9 mouse cellular contexts compared by ENCODE assay signal in genomic region chr1:34664816-34665511, GRCm38 (mm10).
DNase-seq lines count a peak whose midpoint lies in the region; ATAC-seq and TF ChIP-seq lines count a peak whose summit lies in the region.
"Had no signal": no experiment of that assay in that cellular context is flagged by ENCODE, and none has a peak within 500 bp of the region (broad histone marks: within the 10 kb centered on the region; RNA-seq: fewer than 3 reads in every experiment).

No protein-coding gene starts in this region.

- no peak for TF ChIP-seq EP300 in heart, postnatal 0 days (IDR thresholded peaks at IDR 0.05; ENCODE audit: low read depth)

- H3K36me3 ChIP-seq in heart, postnatal 0 days (replicated peaks; ENCODE audit: control insufficient read depth, insufficient read depth, low read length) = no peaks in the 10 kb centered on the region
- no peaks in the 10 kb centered on the region for H3K36me3 ChIP-seq in neural tube, embryonic 12.5 days
- no peaks in the 10 kb centered on the region for H3K36me3 ChIP-seq in liver, embryonic 12.5 days
- H3K36me3 ChIP-seq: liver, embryonic 15.5 days had no signal

- 63% methylated on average over 11 of the region's 11 CpGs for WGBS in heart, postnatal 0 days
- 42% methylated on average over 11 of the region's 11 CpGs for WGBS in neural tube, embryonic 12.5 days
- 71% methylated on average over 11 of the region's 11 CpGs for WGBS in liver, embryonic 12.5 days (ENCODE audit: insufficient replicate concordance)

- peak; percentile 77 for ATAC-seq in heart, postnatal 0 days (ENCODE audit: insufficient read depth, low read depth)
- ATAC-seq in neural tube, embryonic 12.5 days (ENCODE audit: low FRiP score, low read depth) = peak; percentile 78
- ATAC-seq in liver, embryonic 12.5 days = no peak

- intact Hi-C loops in heart, postnatal 36 days (cut with DNase I) = no loop called here

- no peaks in the 10 kb centered on the region for H3K27me3 ChIP-seq in heart, postnatal 0 days (ENCODE audit: control insufficient read depth, insufficient read depth, low read length)
- H3K27me3 ChIP-seq in neural tube, embryonic 12.5 days (replicated peaks) = no peaks in the 10 kb centered on the region
- H3K27me3 ChIP-seq in liver, embryonic 12.5 days (replicated peaks) = no peaks in the 10 kb centered on the region
- H3K27me3 ChIP-seq: liver, embryonic 15.5 days had no signal

- no peak overlapping the region for H3K4me3 ChIP-seq in heart, postnatal 0 days (ENCODE audit: low read depth, low read length)
- H3K4me3 ChIP-seq in neural tube, embryonic 12.5 days = no peak overlapping the region
- no peak overlapping the region for H3K4me3 ChIP-seq in liver, embryonic 12.5 days
- H3K4me3 ChIP-seq: liver, embryonic 15.5 days had no signal

- no peak for TF ChIP-seq POLR2A in brain, embryonic 14.5 days (IDR thresholded peaks at IDR 0.05; ENCODE audit: borderline replicate concordance, extremely low read depth, insufficient read depth, insufficient read length, poor library complexity, severe bottlenecking)

- DNase-seq in heart, postnatal 0 days (ENCODE audit: low spot score) = peak; percentile 47
- no peak for DNase-seq in heart, postnatal 36 days
- DNase-seq in brain, embryonic 14.5 days (ENCODE audit: low read depth) = peak; percentile 98
- DNase-seq in layer of hippocampus, adult 8-10 months (ENCODE audit: low spot score in 2 of 2) = peak; percentile 55 to 63
- DNase-seq in spleen, postnatal 36 days (ENCODE audit: low spot score in 2 of 2) = no peak
- no peak for DNase-seq in gastrocnemius, adult 8-10 months (ENCODE audit: low spot score in 2 of 2)

- H3K4me2 ChIP-seq in heart, postnatal 0 days (ENCODE audit: low read depth, low read length) = no peak overlapping the region
- H3K4me2 ChIP-seq in neural tube, embryonic 12.5 days (replicated peaks) = no peak overlapping the region
- H3K4me2 ChIP-seq in liver, embryonic 12.5 days = no peak overlapping the region
- H3K4me2 ChIP-seq: liver, embryonic 15.5 days had no signal

- H3K4me1 ChIP-seq in heart, postnatal 0 days (ENCODE audit: control insufficient read depth, insufficient read depth) = no peaks in the 10 kb centered on the region
- peaks cover 23% of the 10 kb centered on the region for H3K4me1 ChIP-seq in neural tube, embryonic 12.5 days
- H3K4me1 ChIP-seq in liver, embryonic 12.5 days = no peaks in the 10 kb centered on the region
- H3K4me1 ChIP-seq: liver, embryonic 15.5 days had no signal

- H3K9me3 ChIP-seq in heart, postnatal 0 days (replicated peaks; ENCODE audit: control insufficient read depth, low read length) = no peaks in the 10 kb centered on the region
- H3K9me3 ChIP-seq in neural tube, embryonic 12.5 days = no peaks in the 10 kb centered on the region
- no peaks in the 10 kb centered on the region for H3K9me3 ChIP-seq in liver, embryonic 12.5 days (replicated peaks)
- H3K9me3 ChIP-seq: liver, embryonic 15.5 days had no signal

- TF ChIP-seq CTCF in heart, postnatal 0 days (IDR thresholded peaks at IDR 0.05; ENCODE audit: low read depth) = no peak
- peak; percentile 27; the same call in 1 of the 2 replicates for TF ChIP-seq CTCF in brain, embryonic 14.5 days (IDR thresholded peaks at IDR 0.05; ENCODE audit: borderline replicate concordance, extremely low read depth, insufficient read depth, insufficient read length)

- no peak overlapping the region for H3K9ac ChIP-seq in heart, postnatal 0 days (replicated peaks; ENCODE audit: low read depth, low read length)
- no peak overlapping the region for H3K9ac ChIP-seq in neural tube, embryonic 12.5 days
- no peak overlapping the region for H3K9ac ChIP-seq in liver, embryonic 12.5 days
- H3K9ac ChIP-seq: liver, embryonic 15.5 days had no signal

- no peak overlapping the region for H3K27ac ChIP-seq in heart, postnatal 0 days (ENCODE audit: low read depth)
- peak overlapping the region; percentile 60 for H3K27ac ChIP-seq in neural tube, embryonic 12.5 days
- no peak overlapping the region for H3K27ac ChIP-seq in liver, embryonic 12.5 days
- H3K27ac ChIP-seq: liver, embryonic 15.5 days had no signal

Comparison
In these comparisons a context has a peak if more than half of its experiments do, and no peak if none do; other contexts are left out.
1. DNase-seq: peak in heart, postnatal 0 days (single experiment), brain, embryonic 14.5 days (single experiment) and layer of hippocampus, adult 8-10 months (2 of 2); none in heart, postnatal 36 days (0 of 2), spleen, postnatal 36 days (0 of 2) and gastrocnemius, adult 8-10 months (0 of 2).